Mouse (Mus musculus) heart, adult 2 months (tissue): ENCODE measurements around the gene Bpgm.

Experiments
- CTCF ChIP-seq: fragments of 200-600 bp; IDR thresholded peaks from 2 replicates; pipeline ENCODE4 v1.8.1; 2022; ENCODE audit warnings: antibody characterized with exemption, mild to moderate bottlenecking, moderate library complexity
- POLR2A ChIP-seq: fragments of 200-500 bp; IDR thresholded peaks from 2 replicates; pipeline ENCODE4 v1.6.1; 2011; ENCODE audit warnings: mild to moderate bottlenecking, low read depth, low read length, control low read depth; ENCODE audit not compliant: insufficient read depth

DNA sequence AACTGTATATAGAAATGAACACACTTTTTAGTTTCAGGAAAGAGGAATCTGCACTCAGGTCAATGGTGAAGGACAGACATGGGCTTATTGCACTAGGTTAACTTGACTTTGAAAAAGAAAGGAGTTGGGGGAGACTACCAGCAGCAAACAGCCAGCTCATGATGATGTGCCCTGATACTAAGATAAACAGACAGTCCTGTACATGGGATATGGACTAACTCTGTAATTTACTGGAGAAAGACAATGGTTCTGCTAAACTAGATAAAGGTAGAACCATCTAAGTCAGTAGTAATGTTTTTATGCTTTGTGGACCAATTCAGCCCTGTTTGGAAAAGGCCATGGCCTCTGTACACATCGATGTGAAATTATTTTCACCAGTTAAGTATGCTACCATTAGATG lies 2.7 kb upstream of the Bpgm start:
- TF ChIP-seq POLR2A (no peak), CTCF (no peak)
